Mouse (Mus musculus): Measurements from ENCODE around the gene Rex1bd.

DNA sequence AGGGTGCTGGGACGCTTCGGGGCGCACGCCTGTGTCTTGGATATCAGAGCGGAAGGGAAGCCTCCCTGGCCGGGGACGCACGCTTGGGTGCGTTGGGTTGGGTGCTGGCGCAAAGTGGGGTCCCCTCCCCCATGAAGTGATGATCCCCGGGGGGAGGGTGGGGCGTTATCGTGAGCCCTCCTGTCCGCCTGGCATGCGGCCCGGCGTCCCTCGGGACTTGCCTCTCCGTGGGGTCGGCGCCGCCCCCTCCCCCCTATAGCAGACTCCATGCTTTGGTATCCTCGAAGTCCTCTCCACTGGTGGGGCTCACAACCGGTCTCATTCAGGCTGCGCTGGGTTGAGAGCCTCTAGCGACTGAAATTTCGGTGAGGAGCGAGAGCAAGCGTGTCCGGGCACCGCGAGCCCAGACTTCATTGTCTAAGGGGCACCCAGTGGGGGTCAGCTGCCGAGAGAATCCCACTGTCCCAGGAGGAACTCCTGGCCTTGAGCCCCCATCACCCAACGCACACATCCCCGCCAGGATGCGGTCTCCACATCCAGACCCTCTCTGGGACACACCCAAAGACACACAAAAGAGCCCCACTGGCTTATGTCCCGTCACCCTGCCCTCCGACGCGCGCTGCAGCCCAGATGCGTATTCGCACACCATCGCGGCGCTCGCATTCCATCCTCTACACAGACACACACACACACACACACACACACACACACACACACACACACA lies 12.7 kb downstream of the Rex1bd start:
- TF ChIP-seq CTCF (IDR thresholded peaks at IDR 0.05; ENCODE audit: borderline replicate concordance, insufficient read depth, low read depth, low read length) (no peak), POLR2A (IDR thresholded peaks at IDR 0.05; ENCODE audit: borderline replicate concordance, insufficient read depth, low read length) (no peak)
